Mouse (Mus musculus): ENCODE data around the gene Il16. TPM values are rescaled to one million over a fixed set of nuclear protein-coding genes. Genes with fewer than 3 reads are reported as not detected.

Il16 gene
- polyA plus RNA-seq (2014; fragmentation: Nextera tagmentation; extraction: Ambion mirVana): 3.9 and 4.4 TPM in 2 replicates

DNA sequence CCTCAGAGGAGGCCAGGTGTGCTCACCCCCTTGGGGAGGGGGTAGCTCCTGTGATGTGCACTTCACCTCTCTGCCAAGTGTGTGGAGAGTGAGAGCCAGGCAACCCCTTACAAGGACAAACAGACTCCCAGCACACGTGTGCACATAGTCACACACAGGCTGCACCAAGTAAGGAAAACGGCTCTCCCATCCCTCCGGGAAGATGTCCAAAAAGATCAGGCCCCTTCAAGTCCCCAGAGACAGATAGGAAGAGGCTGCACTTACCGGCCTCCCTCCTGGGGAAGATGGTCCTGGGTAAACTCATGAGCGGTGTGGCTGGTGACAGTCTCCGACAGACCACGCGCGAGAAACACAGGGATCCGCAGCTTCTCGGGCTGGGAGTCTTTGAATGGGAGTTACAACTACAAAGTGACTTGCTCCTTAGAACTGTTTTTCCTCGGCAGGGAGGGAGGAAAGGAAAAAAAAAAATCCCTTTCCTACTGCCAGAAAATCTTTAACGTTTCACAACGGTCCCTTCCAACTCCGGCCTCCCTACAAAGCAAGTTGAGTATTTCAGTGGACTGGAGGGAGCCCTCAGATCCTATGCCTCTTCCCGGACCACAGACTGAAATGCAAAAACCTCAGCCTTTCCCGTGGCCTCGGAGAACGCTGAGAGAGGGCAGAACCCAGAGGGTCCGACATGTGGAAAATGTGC, at the start of gene Il16:
TSS of gene Il16 (minus strand) at position 314 of the 694 bp plus-strand sequence.
- no peaks in the 10 kb centered on the region for H3K27me3 ChIP-seq (ENCODE audit: control insufficient read depth, insufficient read depth, low read length)
- no peaks in the 10 kb centered on the region for H3K9me3 ChIP-seq (ENCODE audit: control insufficient read depth, low read depth, low read length)
- peak within 1 kb of the TSS; percentile 39 for H3K4me2 ChIP-seq (replicated peaks; ENCODE audit: low read depth, low read length)
- WGBS: 22% methylated on average over 20 of the region's 20 CpGs
- peak; percentile 74; the same call in 1 of the 2 replicates for ATAC-seq (ENCODE audit: insufficient number of reproducible peaks, insufficient read depth, low FRiP score, low read depth)
- H3K27ac ChIP-seq (ENCODE audit: low read length): peak within 1 kb of the TSS; percentile 71
- no peak within 1 kb of the TSS for H3K9ac ChIP-seq (replicated peaks; ENCODE audit: low read depth, low read length)
- 0 out of 2 replicates have a peak, but pooled peaks cover 15% of the 10 kb centered on the region for H3K4me1 ChIP-seq (ENCODE audit: control insufficient read depth, insufficient read depth, low read length)
- no peaks in the 10 kb centered on the region for H3K36me3 ChIP-seq (ENCODE audit: control insufficient read depth, insufficient read depth, low read length)
- H3K4me3 ChIP-seq (ENCODE audit: low read depth, low read length): peak within 1 kb of the TSS; percentile 2; the same call in 1 of the 2 replicates

DNA sequence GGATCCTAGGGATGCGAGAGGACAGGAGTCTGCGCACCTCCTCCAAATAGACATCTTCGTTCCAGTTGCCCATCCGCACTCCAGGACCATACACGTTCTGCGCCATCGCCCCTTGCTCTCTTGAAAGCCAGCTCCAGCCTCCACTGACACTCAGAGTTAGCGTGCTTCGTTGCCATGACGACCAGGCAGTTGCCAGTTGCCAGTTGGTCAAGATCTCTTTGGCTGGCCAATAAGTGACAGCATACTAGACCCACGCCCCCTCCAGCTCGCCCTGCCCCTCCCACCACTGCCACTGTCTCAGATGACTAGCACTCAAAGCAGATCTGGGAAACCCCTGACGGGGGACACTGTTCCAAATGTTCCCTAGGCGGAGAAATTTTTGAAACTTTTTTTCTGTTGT, 49.2 kb upstream of the Il16 start, which contains the start of gene Cfap161:
TSS of gene Cfap161 (minus strand) at position 176 of the 400 bp plus-strand sequence.
- H3K4me3 ChIP-seq (ENCODE audit: low read depth, low read length): no peak within 1 kb of the TSS

DNA sequence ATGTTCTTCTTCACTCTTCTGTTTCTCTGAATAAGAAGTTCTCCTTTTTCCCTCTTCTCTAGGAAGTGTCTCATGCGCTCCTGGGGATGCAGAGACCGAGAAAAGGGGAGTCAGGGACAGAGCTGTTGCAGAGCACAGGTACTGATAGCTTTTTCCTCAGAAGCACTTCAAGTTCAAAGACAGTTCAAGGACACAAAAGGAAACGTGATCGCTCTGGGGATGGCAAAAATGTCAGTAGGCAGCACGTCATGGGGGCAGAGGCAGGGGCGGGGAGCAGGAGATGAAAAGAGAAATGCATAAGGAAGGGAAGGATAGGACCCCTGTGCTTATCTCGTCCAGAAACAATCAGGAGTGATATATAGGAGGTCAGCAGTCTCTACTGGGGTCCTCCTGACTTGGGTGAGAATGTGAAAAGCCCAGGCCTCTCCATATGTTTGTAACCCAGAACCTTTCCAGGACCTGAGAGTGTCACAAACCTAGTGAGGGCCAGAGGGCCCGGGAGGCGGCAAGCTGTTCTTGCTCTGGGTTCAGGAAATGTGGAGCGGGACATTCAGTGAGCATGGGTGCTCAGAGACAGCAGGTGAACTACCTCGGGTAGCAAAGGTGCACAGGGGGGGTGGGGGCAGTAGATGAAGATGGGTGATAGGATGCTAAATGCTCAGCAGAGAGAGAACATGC, 48.6 kb upstream of the Il16 start:
- Histone ChIP-seq H3K27ac (ENCODE audit: low read length) (no peak overlapping the region), H3K4me1 (ENCODE audit: control insufficient read depth, insufficient read depth, low read length) (peaks cover 7% of the 10 kb centered on the region; the same call in 1 of the 2 replicates), H3K9me3 (ENCODE audit: control insufficient read depth, low read depth, low read length) (no peaks in the 10 kb centered on the region), H3K27me3 (ENCODE audit: control insufficient read depth, insufficient read depth, low read length) (no peaks in the 10 kb centered on the region), H3K36me3 (ENCODE audit: control insufficient read depth, insufficient read depth, low read length) (no peaks in the 10 kb centered on the region), H3K9ac (replicated peaks; ENCODE audit: low read depth, low read length) (no peak overlapping the region), H3K4me2 (replicated peaks; ENCODE audit: low read depth, low read length) (no peak overlapping the region), H3K4me3 (ENCODE audit: low read depth, low read length) (no peak overlapping the region)
- 41% methylated on average over 11 of the region's 11 CpGs for WGBS
- ATAC-seq (ENCODE audit: insufficient number of reproducible peaks, insufficient read depth, low FRiP score, low read depth): no peak

More for the DNA sequence above, 49.2 kb upstream of the Il16 start, which contains the start of gene Cfap161:
- WGBS: 9% methylated on average over 14 of the region's 14 CpGs
- H3K9ac ChIP-seq (replicated peaks; ENCODE audit: low read depth, low read length): no peak within 1 kb of the TSS
- no peaks in the 10 kb centered on the region for H3K36me3 ChIP-seq (ENCODE audit: control insufficient read depth, insufficient read depth, low read length)
- H3K4me2 ChIP-seq (replicated peaks; ENCODE audit: low read depth, low read length): no peak within 1 kb of the TSS
- H3K27me3 ChIP-seq (ENCODE audit: control insufficient read depth, insufficient read depth, low read length): no peaks in the 10 kb centered on the region
- no peaks in the 10 kb centered on the region for H3K9me3 ChIP-seq (ENCODE audit: control insufficient read depth, low read depth, low read length)
- ATAC-seq (ENCODE audit: insufficient number of reproducible peaks, insufficient read depth, low FRiP score, low read depth): peak; percentile 85
- no peak within 1 kb of the TSS for H3K27ac ChIP-seq (ENCODE audit: low read length)
- H3K4me1 ChIP-seq (ENCODE audit: control insufficient read depth, insufficient read depth, low read length): peaks cover 7% of the 10 kb centered on the region; the same call in 1 of the 2 replicates

DNA sequence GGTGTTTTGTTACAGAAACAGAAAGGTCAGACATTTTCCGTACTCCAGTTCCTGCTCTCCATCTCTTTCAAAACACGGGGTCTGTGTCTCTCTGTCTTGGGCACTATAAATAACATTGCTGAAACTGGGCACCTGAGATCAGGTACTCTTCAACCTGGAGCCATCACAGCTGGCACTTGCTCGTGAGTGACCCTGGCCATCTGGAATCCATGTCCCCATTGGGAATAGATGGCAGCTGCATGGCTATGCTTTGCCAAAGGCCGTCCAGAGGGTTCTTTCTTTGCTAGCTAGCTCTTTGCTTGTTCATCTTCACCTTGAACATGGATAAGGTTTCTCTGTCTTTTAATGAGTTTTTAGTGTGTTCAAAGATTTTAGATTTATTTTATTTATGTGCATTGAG, 35.4 kb upstream of the Il16 start:
- ATAC-seq (ENCODE audit: insufficient number of reproducible peaks, insufficient read depth, low FRiP score, low read depth): no peak
- Histone ChIP-seq H3K36me3 (ENCODE audit: control insufficient read depth, insufficient read depth, low read length) (no peaks in the 10 kb centered on the region), H3K4me3 (ENCODE audit: low read depth, low read length) (no peak overlapping the region), H3K4me1 (ENCODE audit: control insufficient read depth, insufficient read depth, low read length) (no peaks in the 10 kb centered on the region), H3K27me3 (ENCODE audit: control insufficient read depth, insufficient read depth, low read length) (no peaks in the 10 kb centered on the region), H3K4me2 (replicated peaks; ENCODE audit: low read depth, low read length) (no peak overlapping the region), H3K27ac (ENCODE audit: low read length) (no peak overlapping the region), H3K9me3 (ENCODE audit: control insufficient read depth, low read depth, low read length) (no peaks in the 10 kb centered on the region), H3K9ac (replicated peaks; ENCODE audit: low read depth, low read length) (no peak overlapping the region)
- WGBS: 84% methylated on average over 4 of the region's 4 CpGs

DNA sequence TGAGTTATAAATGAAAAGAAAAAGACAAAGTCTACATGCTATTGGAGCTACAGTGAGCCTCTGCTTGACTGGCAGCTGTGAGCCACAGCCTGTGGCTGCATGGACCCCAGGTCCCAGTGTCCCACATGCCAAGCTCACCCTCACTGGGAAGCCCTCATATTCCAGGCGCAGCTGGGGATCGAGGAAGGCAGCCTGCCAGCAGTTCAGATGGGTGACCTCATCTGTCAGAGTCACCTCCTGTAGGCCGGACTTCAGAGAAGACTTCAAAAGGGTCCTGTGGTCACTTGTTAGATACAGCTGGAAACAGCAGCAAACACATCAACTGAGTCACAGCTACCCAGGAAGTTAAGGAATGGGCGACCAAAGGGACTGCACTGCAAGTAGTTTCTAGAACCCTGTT, 34.5 kb upstream of the Il16 start:
- Histone ChIP-seq H3K36me3 (ENCODE audit: control insufficient read depth, insufficient read depth, low read length) (no peaks in the 10 kb centered on the region), H3K4me3 (ENCODE audit: low read depth, low read length) (no peak overlapping the region), H3K4me1 (ENCODE audit: control insufficient read depth, insufficient read depth, low read length) (no peaks in the 10 kb centered on the region), H3K9ac (replicated peaks; ENCODE audit: low read depth, low read length) (no peak overlapping the region), H3K27ac (ENCODE audit: low read length) (no peak overlapping the region), H3K9me3 (ENCODE audit: control insufficient read depth, low read depth, low read length) (no peaks in the 10 kb centered on the region), H3K27me3 (ENCODE audit: control insufficient read depth, insufficient read depth, low read length) (no peaks in the 10 kb centered on the region), H3K4me2 (replicated peaks; ENCODE audit: low read depth, low read length) (no peak overlapping the region)
- 64% methylated on average over 4 of the region's 4 CpGs for WGBS
- no peak for ATAC-seq (ENCODE audit: insufficient number of reproducible peaks, insufficient read depth, low FRiP score, low read depth)

DNA sequence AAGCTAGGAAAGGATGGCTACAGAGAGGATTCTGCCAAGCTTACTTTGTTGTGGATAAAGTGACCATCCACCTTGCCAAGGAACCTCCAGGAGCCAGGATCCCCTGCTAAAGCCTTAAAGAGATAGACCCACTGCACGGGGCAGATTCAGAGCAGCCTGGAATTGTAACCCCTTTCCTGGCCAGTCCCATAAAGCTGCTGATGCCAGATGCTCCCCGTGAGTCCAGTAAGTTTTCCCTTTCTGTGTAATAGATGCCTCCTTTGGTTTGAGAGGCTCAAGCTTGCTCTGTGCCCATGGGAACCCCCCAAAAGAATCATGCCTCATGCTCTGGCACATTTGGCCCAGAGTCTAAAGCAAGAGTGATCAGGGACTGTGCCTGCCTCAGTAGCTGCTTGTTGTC, 33.5 kb upstream of the Il16 start:
- Histone ChIP-seq H3K4me1 (ENCODE audit: control insufficient read depth, insufficient read depth, low read length) (no peaks in the 10 kb centered on the region), H3K36me3 (ENCODE audit: control insufficient read depth, insufficient read depth, low read length) (no peaks in the 10 kb centered on the region), H3K27ac (ENCODE audit: low read length) (no peak overlapping the region), H3K27me3 (ENCODE audit: control insufficient read depth, insufficient read depth, low read length) (no peaks in the 10 kb centered on the region), H3K9me3 (ENCODE audit: control insufficient read depth, low read depth, low read length) (no peaks in the 10 kb centered on the region), H3K4me2 (replicated peaks; ENCODE audit: low read depth, low read length) (no peak overlapping the region), H3K4me3 (ENCODE audit: low read depth, low read length) (no peak overlapping the region), H3K9ac (replicated peaks; ENCODE audit: low read depth, low read length) (no peak overlapping the region)
- ATAC-seq (ENCODE audit: insufficient number of reproducible peaks, insufficient read depth, low FRiP score, low read depth): no peak
- 83% methylated on average over 2 of the region's 2 CpGs for WGBS

DNA sequence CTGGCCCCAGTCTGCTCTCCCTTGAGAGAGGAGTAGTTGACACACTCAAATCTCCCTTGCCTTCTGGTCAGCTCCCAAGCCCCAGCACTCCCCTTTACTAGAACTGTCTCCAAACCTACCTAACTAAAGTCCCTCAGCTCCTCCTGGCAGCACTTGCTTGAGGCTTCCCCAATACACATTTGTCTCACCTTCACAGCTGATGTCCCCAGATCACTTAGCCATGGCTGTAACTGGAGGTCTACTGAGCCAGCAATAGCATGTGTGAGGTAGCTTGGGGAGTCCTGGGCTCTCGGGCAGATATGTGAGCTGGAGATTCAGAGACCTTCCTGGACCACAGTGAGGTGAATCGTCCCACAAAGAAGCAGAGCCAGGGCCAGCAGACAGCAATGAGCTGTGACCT, 33.0 kb upstream of the Il16 start:
- Histone ChIP-seq H3K9me3 (ENCODE audit: control insufficient read depth, low read depth, low read length) (no peaks in the 10 kb centered on the region), H3K4me2 (replicated peaks; ENCODE audit: low read depth, low read length) (no peak overlapping the region), H3K9ac (replicated peaks; ENCODE audit: low read depth, low read length) (no peak overlapping the region), H3K27me3 (ENCODE audit: control insufficient read depth, insufficient read depth, low read length) (no peaks in the 10 kb centered on the region), H3K4me3 (ENCODE audit: low read depth, low read length) (no peak overlapping the region), H3K27ac (ENCODE audit: low read length) (no peak overlapping the region), H3K36me3 (ENCODE audit: control insufficient read depth, insufficient read depth, low read length) (no peaks in the 10 kb centered on the region), H3K4me1 (ENCODE audit: control insufficient read depth, insufficient read depth, low read length) (no peaks in the 10 kb centered on the region)
- no peak for ATAC-seq (ENCODE audit: insufficient number of reproducible peaks, insufficient read depth, low FRiP score, low read depth)
- 63% methylated on average over 2 of the region's 2 CpGs for WGBS

DNA sequence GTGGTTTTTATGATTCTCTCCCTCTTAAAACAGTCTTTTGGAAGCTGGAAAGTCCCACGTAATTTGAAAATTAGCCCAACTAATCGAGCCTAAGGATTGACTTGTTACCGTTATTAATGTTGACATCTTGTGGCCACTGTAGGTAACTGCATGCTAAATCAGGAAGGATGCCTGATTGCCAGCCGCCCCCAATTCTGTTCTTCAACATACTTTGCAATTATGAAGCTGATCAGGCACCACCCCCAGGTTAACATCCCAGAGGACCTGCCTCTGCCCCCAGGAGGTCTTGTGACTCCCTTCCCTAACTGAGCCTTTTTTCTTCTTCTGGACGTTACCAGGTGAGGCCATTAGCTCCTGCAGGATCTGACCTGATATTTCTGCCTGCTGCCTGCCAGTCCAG, 29.2 kb upstream of the Il16 start:
- Histone ChIP-seq H3K4me1 (ENCODE audit: control insufficient read depth, insufficient read depth, low read length) (no peaks in the 10 kb centered on the region), H3K27ac (ENCODE audit: low read length) (no peak overlapping the region), H3K9ac (replicated peaks; ENCODE audit: low read depth, low read length) (no peak overlapping the region), H3K4me3 (ENCODE audit: low read depth, low read length) (no peak overlapping the region), H3K4me2 (replicated peaks; ENCODE audit: low read depth, low read length) (no peak overlapping the region), H3K36me3 (ENCODE audit: control insufficient read depth, insufficient read depth, low read length) (no peaks in the 10 kb centered on the region), H3K27me3 (ENCODE audit: control insufficient read depth, insufficient read depth, low read length) (no peaks in the 10 kb centered on the region), H3K9me3 (ENCODE audit: control insufficient read depth, low read depth, low read length) (no peaks in the 10 kb centered on the region)
- ATAC-seq (ENCODE audit: insufficient number of reproducible peaks, insufficient read depth, low FRiP score, low read depth): no peak
- 20% methylated on average over 5 of the region's 5 CpGs for WGBS
